Mouse (Mus musculus) limb, embryonic 12.5 days (tissue): ENCODE results near the gene Plp2. TPM values are rescaled to one million over a fixed set of nuclear protein-coding genes. Genes with fewer than 3 reads are reported as not detected.
"Not testable (repeated sequence)": the region's sequence is repeated elsewhere in the genome, so short reads cannot be mapped to it uniquely, and the experiment has no call there.

Experiments
- ATAC-seq: fragments of 200-750 bp; cut with Nextera tagmentation; 2 replicates; pipeline ENCODE4 v1.8.0; 2017; ENCODE audit warnings: low read depth, moderate TSS enrichment; ENCODE audit not compliant: insufficient number of reproducible peaks, insufficient read depth, low FRiP score, low TSS enrichment
- H3K27ac ChIP-seq: fragments of 300-500 bp; sonication (generic); 2 replicates; pipeline ENCODE4 v1.5.1; 2016; ENCODE audit warnings: mild to moderate bottlenecking, moderate library complexity
- H3K27me3 ChIP-seq: fragments of 300-500 bp; sonication (generic); 2 replicates; pipeline ENCODE4 v1.6.1; 2016; ENCODE audit warnings: mild to moderate bottlenecking, moderate library complexity
- H3K36me3 ChIP-seq: fragments of 300-500 bp; sonication (generic); 2 replicates; pipeline ENCODE4 v1.6.1; 2016; ENCODE audit warnings: mild to moderate bottlenecking, moderate library complexity
- H3K4me1 ChIP-seq: fragments of 300-500 bp; sonication (generic); replicated peaks from 2 replicates; pipeline ENCODE4 v1.6.1; 2016
- H3K4me2 ChIP-seq: fragments of 300-500 bp; sonication (generic); 2 replicates; pipeline ENCODE4 v1.6.1; 2016; ENCODE audit warnings: mild to moderate bottlenecking, moderate library complexity
- H3K4me3 ChIP-seq: fragments of 300-500 bp; sonication (generic); replicated peaks from 2 replicates; pipeline ENCODE4 v1.5.1; 2016; ENCODE audit warnings: mild to moderate bottlenecking
- H3K9ac ChIP-seq: fragments of 300-500 bp; sonication (generic); replicated peaks from 2 replicates; pipeline ENCODE4 v1.6.1; 2016; ENCODE audit warnings: mild to moderate bottlenecking, moderate library complexity
- H3K9me3 ChIP-seq: fragments of 300-500 bp; sonication (generic); 2 replicates; pipeline ENCODE4 v1.6.1; 2016; ENCODE audit warnings: mild to moderate bottlenecking, moderate library complexity
- WGBS: fragments of 180-500 bp; shearing (Covaris S2); methylation state at CpG from one replicate; pipeline ENCODE4 v1.1.7; 2016; 5-methylcytosine and 5-hydroxymethylcytosine counted together
- polyA plus RNA-seq: library from polyadenylated mRNA; unstranded; fragments of >200 nt; fragmentation: Nextera tagmentation; extraction: Ambion mirVana; gene quantifications from 2 replicates; pipeline ENCODE4 v1.2.1, GENCODE M21; 2016

Gene Plp2
- polyA plus RNA-seq: 68.9 and 76.6 TPM in 2 replicates

- H3K9me3 ChIP-seq: 0 out of 2 replicates have a peak, but pooled peaks cover 4% of the 10 kb centered on the region
- peak within 1 kb of the TSS; percentile 57 for H3K4me2 ChIP-seq
- H3K27me3 ChIP-seq: no peaks in the 10 kb centered on the region
- H3K9ac ChIP-seq: peak within 1 kb of the TSS; percentile 48
- H3K27ac ChIP-seq: peak within 1 kb of the TSS; percentile 72
- ATAC-seq: peak; percentile 34; the same call in 1 of the 2 replicates
- peak within 1 kb of the TSS; percentile 48 for H3K4me3 ChIP-seq
- H3K4me1 ChIP-seq: 0 out of 2 replicates have a peak, but pooled peaks cover 14% of the 10 kb centered on the region
- WGBS: 22% methylated on average over 29 of the region's 36 CpGs
- peaks cover 15% of the 10 kb centered on the region; the same call in 1 of the 2 replicates for H3K36me3 ChIP-seq
Observed at GRCm38 (mm10) chrX:7670921-7671623, at the start of gene Plp2. TSS of gene Plp2 (minus strand) at chrX:7671390.

- H3K4me1 ChIP-seq, H3K27me3 ChIP-seq, H3K9me3 ChIP-seq, H3K27ac ChIP-seq, H3K36me3 ChIP-seq, ATAC-seq, H3K4me2 ChIP-seq, H3K4me3 ChIP-seq, H3K9ac ChIP-seq: not testable (repeated sequence)
- WGBS: 61% methylated on average over 1 of the region's 1 CpGs
Observed at GRCm38 (mm10) chrX:7716058-7716457, 44.9 kb upstream of the Plp2 start.

GRCm38 (mm10) chrX:7714135-7714899, 43.1 kb upstream of the Plp2 start, which contains the start of gene Wdr45:
TSS of gene Wdr45 (plus strand) at chrX:7714333.
- H3K9me3 ChIP-seq, H3K27me3 ChIP-seq, H3K9ac ChIP-seq, H3K27ac ChIP-seq, H3K4me1 ChIP-seq, H3K36me3 ChIP-seq: not testable (repeated sequence)
- Histone ChIP-seq H3K4me3 (peak within 1 kb of the TSS; percentile 35), H3K4me2 (peak within 1 kb of the TSS; percentile 51)
- peak; percentile 96 for ATAC-seq
- WGBS: 15% methylated on average over 22 of the region's 60 CpGs

GRCm38 (mm10) chrX:7713764-7714134, 42.6 kb upstream of the Plp2 start:
- Histone ChIP-seq H3K4me3 (peak overlapping the region; percentile 35), H3K4me2 (peak overlapping the region; percentile 51)
- not testable (repeated sequence) for H3K9ac ChIP-seq, H3K27me3 ChIP-seq, H3K36me3 ChIP-seq, H3K9me3 ChIP-seq, H3K4me1 ChIP-seq, H3K27ac ChIP-seq
- ATAC-seq: peak; percentile 73
- WGBS: 30% methylated on average over 6 of the region's 12 CpGs

- no peak within 1 kb of the TSS for H3K27ac ChIP-seq
- peak within 1 kb of the TSS; percentile 59 for H3K4me2 ChIP-seq
- H3K4me3 ChIP-seq: peak within 1 kb of the TSS; percentile 58
- WGBS: 9% methylated on average over 33 of the region's 33 CpGs
- no peaks in the 10 kb centered on the region for H3K9me3 ChIP-seq
- no peaks in the 10 kb centered on the region for H3K27me3 ChIP-seq
- peak; percentile 95 for ATAC-seq
- H3K36me3 ChIP-seq: peaks cover 26% of the 10 kb centered on the region; the same call in 1 of the 2 replicates
- H3K9ac ChIP-seq: peak within 1 kb of the TSS; percentile 59
- no peaks in the 10 kb centered on the region for H3K4me1 ChIP-seq
Observed at GRCm38 (mm10) chrX:7696954-7697381, 25.8 kb upstream of the Plp2 start, which contains the start of gene Gpkow. TSS of gene Gpkow (plus strand) at chrX:7697131.

- ATAC-seq: peak; percentile 30; the same call in 1 of the 2 replicates
- H3K4me2 ChIP-seq: peak overlapping the region; percentile 42
- peak overlapping the region; percentile 58; the same call in 1 of the 2 replicates for H3K4me3 ChIP-seq
- no peaks in the 10 kb centered on the region for H3K9me3 ChIP-seq
- 36% methylated on average over 6 of the region's 6 CpGs for WGBS
- H3K36me3 ChIP-seq: peaks cover 23% of the 10 kb centered on the region; the same call in 1 of the 2 replicates
- H3K4me1 ChIP-seq: no peaks in the 10 kb centered on the region
- H3K27ac ChIP-seq: no peak overlapping the region
- no peaks in the 10 kb centered on the region for H3K27me3 ChIP-seq
- H3K9ac ChIP-seq: no peak overlapping the region
Observed at GRCm38 (mm10) chrX:7696520-7696919, 25.3 kb upstream of the Plp2 start.

- Histone ChIP-seq H3K9ac (no peak overlapping the region), H3K4me3 (no peak overlapping the region), H3K27ac (no peak overlapping the region), H3K4me2 (no peak overlapping the region), H3K36me3 (no peaks in the 10 kb centered on the region), H3K27me3 (no peaks in the 10 kb centered on the region), H3K4me1 (no peaks in the 10 kb centered on the region), H3K9me3 (no peaks in the 10 kb centered on the region)
- 37% methylated on average over 4 of the region's 4 CpGs for WGBS
- no peak for ATAC-seq
Observed at GRCm38 (mm10) chrX:7692862-7693261, 21.7 kb upstream of the Plp2 start.

GRCm38 (mm10) chrX:7690486-7690885, 19.3 kb upstream of the Plp2 start:
- WGBS: 67% methylated on average over 3 of the region's 3 CpGs
- no peak overlapping the region for H3K4me3 ChIP-seq

GRCm38 (mm10) chrX:7688321-7688720, 17.1 kb upstream of the Plp2 start:
- no peak overlapping the region for H3K27ac ChIP-seq
- ATAC-seq: no peak
- no peak overlapping the region for H3K4me3 ChIP-seq
- 82% methylated on average over 2 of the region's 2 CpGs for WGBS
- H3K4me2 ChIP-seq: no peak overlapping the region
- no peak overlapping the region for H3K9ac ChIP-seq
- no peaks in the 10 kb centered on the region for H3K27me3 ChIP-seq
- H3K4me1 ChIP-seq: no peaks in the 10 kb centered on the region
- H3K36me3 ChIP-seq: no peaks in the 10 kb centered on the region
- no peaks in the 10 kb centered on the region for H3K9me3 ChIP-seq

More at GRCm38 (mm10) chrX:7690486-7690885, 19.3 kb upstream of the Plp2 start:
- Histone ChIP-seq H3K4me1 (no peaks in the 10 kb centered on the region), H3K27ac (no peak overlapping the region), H3K9ac (no peak overlapping the region), H3K27me3 (no peaks in the 10 kb centered on the region), H3K9me3 (no peaks in the 10 kb centered on the region), H3K4me2 (no peak overlapping the region), H3K36me3 (no peaks in the 10 kb centered on the region)
- ATAC-seq: no peak

GRCm38 (mm10) chrX:7680864-7681263, 9.7 kb upstream of the Plp2 start, which contains the start of gene Magix:
TSS of gene Magix (minus strand) at chrX:7681251.
- no peak within 1 kb of the TSS for H3K27ac ChIP-seq
- H3K4me2 ChIP-seq: peak within 1 kb of the TSS; percentile 51
- no peaks in the 10 kb centered on the region for H3K4me1 ChIP-seq
- H3K36me3 ChIP-seq: no peaks in the 10 kb centered on the region
- H3K9ac ChIP-seq: no peak within 1 kb of the TSS
- no peak for ATAC-seq
- H3K27me3 ChIP-seq: no peaks in the 10 kb centered on the region
- 62% methylated on average over 14 of the region's 14 CpGs for WGBS
- H3K9me3 ChIP-seq: no peaks in the 10 kb centered on the region
- H3K4me3 ChIP-seq: peak within 1 kb of the TSS; percentile 24

- H3K4me2 ChIP-seq: peak overlapping the region; percentile 51
- H3K9ac ChIP-seq: no peak overlapping the region
- 13% methylated on average over 12 of the region's 12 CpGs for WGBS
- H3K4me3 ChIP-seq: peak overlapping the region; percentile 24
- H3K27ac ChIP-seq: no peak overlapping the region
- H3K9me3 ChIP-seq: no peaks in the 10 kb centered on the region
- no peaks in the 10 kb centered on the region for H3K4me1 ChIP-seq
- no peaks in the 10 kb centered on the region for H3K27me3 ChIP-seq
- H3K36me3 ChIP-seq: no peaks in the 10 kb centered on the region
- no peak for ATAC-seq
Observed at GRCm38 (mm10) chrX:7680057-7680412, 8.8 kb upstream of the Plp2 start.
